27 mouse cellular contexts compared by ENCODE assay signal in the genomic region with DNA sequence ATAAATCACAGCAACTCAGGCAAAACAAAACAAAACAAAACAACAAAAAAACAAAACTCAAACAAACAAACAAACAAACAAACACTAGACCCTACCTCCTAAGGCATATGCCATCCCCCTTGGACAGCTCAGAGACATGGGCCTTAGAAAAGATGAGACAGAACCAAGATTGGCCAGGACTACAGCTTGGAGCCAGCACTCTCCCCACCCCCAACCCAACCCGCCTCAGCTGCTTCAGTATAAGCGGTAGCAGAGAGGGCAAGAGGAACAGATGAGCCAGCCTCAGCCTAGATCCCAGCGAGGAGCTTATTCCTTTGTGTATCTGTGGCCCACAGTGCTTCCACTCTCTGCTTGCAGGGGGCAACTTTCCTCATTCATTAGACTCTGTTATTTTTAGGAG.
"Had no signal": no experiment of that assay in that cellular context is flagged by ENCODE, and none has a peak within 500 bp of the region (broad histone marks: within the 10 kb centered on the region; RNA-seq: fewer than 3 reads in every experiment).

No protein-coding gene starts in this region.

- H3K4me1 ChIP-seq: limb, embryonic 10.5 days; limb, embryonic 12.5 days; limb, embryonic 13.5 days; limb, embryonic 15.5 days; liver, embryonic 12.5 days; liver, embryonic 15.5 days; lung, embryonic 15.5 days; megakaryocyte, embryonic 14.5 days; midbrain, embryonic 12.5 days; midbrain, embryonic 13.5 days had no signal

- DNase-seq: left cerebral cortex, postnatal 4 days; liver; liver, embryonic 13.5 days; liver, postnatal 0 days; lung, adult 18-20 months; lung, adult 2 months; lung, embryonic 14.5 days; lung, postnatal 10 days; lung, postnatal 14 days; lung, postnatal 36 days; lung, postnatal 4 days; midbrain, embryonic 14.5 days had no signal

- H3K27me3 ChIP-seq: limb, embryonic 12.5 days; limb, embryonic 13.5 days; limb, embryonic 15.5 days; liver, embryonic 12.5 days; liver, embryonic 13.5 days; liver, embryonic 15.5 days; lung, embryonic 15.5 days; megakaryocyte, embryonic 14.5 days; midbrain, embryonic 12.5 days; midbrain, embryonic 13.5 days; midbrain, embryonic 15.5 days had no signal

- H3K4me3 ChIP-seq: limb, embryonic 10.5 days; limb, embryonic 12.5 days; limb, embryonic 13.5 days; limb, embryonic 15.5 days; liver, embryonic 12.5 days; liver, embryonic 13.5 days; liver, embryonic 15.5 days; lung, embryonic 15.5 days; megakaryocyte, embryonic 14.5 days; midbrain, embryonic 10.5 days; midbrain, embryonic 12.5 days; midbrain, embryonic 13.5 days; midbrain, embryonic 15.5 days; myocyte had no signal

- H3K9me3 ChIP-seq: limb, embryonic 10.5 days; limb, embryonic 15.5 days; liver, embryonic 13.5 days; liver, embryonic 15.5 days; lung, embryonic 15.5 days; midbrain, embryonic 13.5 days; midbrain, embryonic 15.5 days had no signal

- H3K27ac ChIP-seq: limb, embryonic 10.5 days; limb, embryonic 12.5 days; limb, embryonic 13.5 days; limb, embryonic 15.5 days; liver, embryonic 12.5 days; liver, embryonic 13.5 days; liver, embryonic 14.5 days; liver, embryonic 15.5 days; lung, embryonic 15.5 days; macrophage; midbrain, embryonic 10.5 days; midbrain, embryonic 12.5 days; midbrain, embryonic 13.5 days; midbrain, embryonic 15.5 days had no signal

- H3K36me3 ChIP-seq: limb, embryonic 10.5 days; limb, embryonic 12.5 days; limb, embryonic 13.5 days; limb, embryonic 15.5 days; liver, embryonic 12.5 days; liver, embryonic 13.5 days; liver, embryonic 15.5 days; lung, embryonic 15.5 days; midbrain, embryonic 10.5 days; midbrain, embryonic 12.5 days; midbrain, embryonic 13.5 days; midbrain, embryonic 15.5 days had no signal
